Mouse (Mus musculus): Measurements from ENCODE around the gene Manea. TPM values are rescaled to one million over a fixed set of nuclear protein-coding genes. Genes with fewer than 3 reads are reported as not detected.

Gene Manea
- polyA plus RNA-seq (2015; fragmentation: Illumina TruSeq; extraction: RNeasy Lipid Tissue Mini Kit (QIAGEN cat#74804); ENCODE audit: low read depth, low replicate concordance): 23.9 TPM

GRCm38 (mm10) chr4:26346443-26347106 is at the start of gene Manea:
Manea (minus strand) TSS chr4:26346891.

Measured in brain, adult 10 weeks (tissue).